Mouse (Mus musculus) c-Kit-positive CD71-positive TER-119-positive erythroid progenitor cells, embryonic 14.5 days (primary cell): Measurements from ENCODE around the gene Rhobtb3.
A peak's percentile ranks its signal among the peaks of the same experiment; 100 is the strongest.

Experiments used
- DNase-seq: peaks from one replicate; pipeline ENCODE4 v3.0.0-alpha.2; 2013; ENCODE audit warnings: low spot score

The Rhobtb3 gene

DNA sequence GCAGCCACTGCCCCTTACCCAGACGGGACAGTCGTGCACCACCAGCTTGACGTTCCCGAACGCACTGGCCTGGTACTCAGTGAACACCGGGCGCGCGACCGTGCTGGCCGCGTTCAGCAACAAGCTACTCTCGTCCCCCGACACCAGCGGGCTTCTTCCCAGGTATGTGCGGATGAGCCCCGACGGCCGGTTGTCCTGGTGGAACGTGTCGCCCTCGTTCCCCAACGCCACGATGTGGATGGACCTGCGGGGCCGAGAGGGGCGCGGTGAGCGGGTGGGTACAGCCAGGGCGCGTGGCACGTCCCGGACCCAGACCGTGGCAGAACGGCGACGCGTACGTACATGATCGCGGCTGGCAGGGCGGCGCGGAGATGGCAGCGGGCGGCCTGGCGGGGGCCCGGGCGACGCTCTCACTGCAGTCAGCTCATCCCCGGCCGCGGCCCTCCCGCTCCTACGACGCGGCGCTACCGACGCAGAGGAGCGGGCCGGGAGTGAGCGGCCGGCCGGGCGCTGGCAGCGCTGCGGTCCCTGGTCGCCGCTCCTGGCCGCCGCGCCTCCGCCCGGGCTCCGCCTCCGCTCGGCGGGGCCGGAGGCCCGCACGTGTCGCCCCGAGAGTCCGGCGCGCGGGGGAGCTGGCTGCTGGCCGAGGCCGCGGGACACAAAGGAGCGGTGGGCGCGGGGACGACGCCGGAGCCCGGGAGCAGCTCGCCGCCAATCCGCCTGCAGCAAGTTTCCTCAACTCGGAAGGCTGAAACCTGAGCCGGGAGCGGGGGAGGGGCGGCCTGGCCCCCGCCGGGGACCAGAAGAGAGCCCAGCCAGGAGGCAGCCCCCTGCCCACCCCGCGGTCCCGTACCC is at the start of gene Rhobtb3:
Gene Rhobtb3, minus strand, starts transcription at position 737 of the 855 bp plus-strand sequence.
- peak; percentile 60 for DNase-seq

- DNase-seq, result no peak
Observed at GRCm38 (mm10) chr13:75992169-75993028, 48.7 kb upstream of the Rhobtb3 start.

DNA sequence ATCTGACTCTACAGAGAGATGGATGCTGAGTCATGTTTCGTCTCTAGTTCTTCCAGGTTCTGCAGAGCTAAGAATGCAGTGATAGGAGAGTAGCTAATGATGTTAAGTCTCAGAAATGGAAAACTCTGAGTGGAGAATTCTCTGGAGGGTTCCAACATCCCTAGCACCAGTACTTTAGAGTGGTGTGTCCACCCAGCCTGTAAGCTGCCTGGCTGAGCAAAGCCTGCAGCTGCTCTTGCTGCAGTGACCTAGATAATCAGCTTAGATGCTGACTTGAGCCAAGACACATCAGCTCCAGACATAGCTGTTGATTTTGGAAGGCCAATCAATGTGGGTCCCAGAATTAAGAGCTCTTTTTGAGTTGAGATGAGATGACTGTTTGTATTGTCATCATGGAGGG is 44.4 kb upstream of the Rhobtb3 start:
- no peak for DNase-seq

DNA sequence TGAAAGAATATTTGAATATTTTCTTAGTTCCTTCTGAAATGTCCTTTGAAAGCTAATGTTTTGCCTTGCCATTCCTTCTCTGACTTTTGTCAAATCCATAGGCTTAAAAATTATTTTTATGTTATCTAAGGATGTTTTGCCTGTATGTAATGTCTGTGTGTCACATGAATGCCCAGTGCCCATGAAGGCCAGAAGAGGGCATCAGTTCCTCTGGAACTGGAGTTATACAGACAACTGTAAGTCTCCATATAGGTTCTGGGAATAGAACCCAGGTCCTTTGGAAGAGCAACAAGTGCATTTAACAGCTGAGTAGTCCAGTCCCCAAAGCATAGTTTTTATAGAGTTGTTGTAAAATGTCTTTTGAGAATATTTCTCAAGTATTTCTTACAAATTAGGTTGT is 38.2 kb upstream of the Rhobtb3 start:
- peak; percentile 19 for DNase-seq

- DNase-seq, result no peak
Observed at GRCm38 (mm10) chr13:75976649-75977048, 32.9 kb upstream of the Rhobtb3 start.

DNA sequence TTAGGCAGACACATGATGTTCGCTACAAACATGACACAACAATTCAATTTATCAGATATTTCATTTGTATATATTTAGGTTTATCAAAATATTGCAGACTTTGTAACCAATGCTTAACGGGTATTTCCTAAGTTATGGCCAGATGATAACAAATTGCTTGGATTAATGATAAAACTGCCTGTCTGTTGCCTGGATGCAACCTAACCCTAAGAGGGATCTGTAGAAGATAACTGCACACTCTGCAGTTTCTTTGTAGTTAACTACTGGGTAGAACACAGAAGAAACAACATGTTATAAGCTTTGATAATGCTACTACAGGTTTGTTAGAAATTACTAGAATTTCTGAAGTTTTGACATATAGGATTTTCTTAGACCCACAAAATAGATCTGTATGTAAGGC is 32.5 kb upstream of the Rhobtb3 start:
- DNase-seq, result no peak

DNA sequence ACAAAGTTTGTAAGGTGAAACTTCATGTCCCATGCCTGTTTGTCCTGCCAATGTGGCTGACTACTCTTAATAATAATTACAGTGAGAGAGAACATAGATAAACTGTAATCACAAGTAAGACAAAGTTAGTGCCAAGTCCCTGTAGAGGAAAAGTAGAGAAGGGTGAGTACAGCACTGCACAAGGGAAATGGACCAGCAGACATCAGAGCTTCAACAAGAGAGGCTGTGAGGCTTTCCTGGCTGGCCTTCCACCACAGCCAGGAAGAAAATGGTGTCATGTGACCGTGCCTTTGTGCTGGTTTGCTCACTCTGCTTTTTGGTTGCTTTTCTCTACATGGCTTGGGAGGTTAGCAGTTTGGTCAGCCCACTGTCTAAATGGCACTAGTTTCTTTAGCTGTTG is 31.9 kb upstream of the Rhobtb3 start:
- DNase-seq, result no peak

GRCm38 (mm10) chr13:75974481-75974880 is 30.8 kb upstream of the Rhobtb3 start:
- DNase-seq, result no peak

- no peak for DNase-seq
Observed at GRCm38 (mm10) chr13:75966850-75967249, 23.1 kb upstream of the Rhobtb3 start, which contains the start of gene Spata9. Gene Spata9 (plus strand): TSS chr13:75967150.

DNA sequence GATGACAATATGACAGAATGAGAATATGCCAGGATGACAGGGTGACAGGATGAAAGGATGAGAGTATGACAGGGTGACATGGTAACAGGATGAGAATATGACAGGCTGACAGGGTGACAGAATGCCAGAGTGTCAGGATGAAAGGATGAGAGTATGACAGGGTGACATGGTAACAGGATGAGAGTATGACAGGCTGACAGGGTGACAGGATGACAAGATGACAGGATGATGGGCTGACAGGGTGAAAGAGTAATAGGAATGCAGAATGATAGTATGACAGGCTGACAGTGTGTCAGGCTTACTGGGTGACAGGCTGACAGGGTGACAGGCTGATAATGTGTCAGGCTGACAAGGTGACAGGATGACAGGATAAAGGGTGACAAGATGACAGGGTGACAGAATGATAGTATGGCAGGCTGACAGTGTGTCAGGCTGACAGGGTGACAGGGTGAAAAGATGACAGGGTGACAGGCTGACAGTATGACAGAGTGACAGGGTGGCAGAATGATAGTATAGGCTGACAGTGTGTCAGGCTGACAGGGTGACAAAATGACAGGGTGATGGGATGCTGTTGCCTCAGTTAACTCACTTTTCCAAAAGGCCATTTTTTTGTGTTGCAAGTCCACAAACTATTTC is 11.8 kb upstream of the Rhobtb3 start:
- no peak for DNase-seq

- DNase-seq, result no peak
Observed at GRCm38 (mm10) chr13:75950295-75950694, 6.6 kb upstream of the Rhobtb3 start.

GRCm38 (mm10) chr13:75944044-75944820 is 507 bp upstream of the Rhobtb3 start:
- no peak for DNase-seq

DNA sequence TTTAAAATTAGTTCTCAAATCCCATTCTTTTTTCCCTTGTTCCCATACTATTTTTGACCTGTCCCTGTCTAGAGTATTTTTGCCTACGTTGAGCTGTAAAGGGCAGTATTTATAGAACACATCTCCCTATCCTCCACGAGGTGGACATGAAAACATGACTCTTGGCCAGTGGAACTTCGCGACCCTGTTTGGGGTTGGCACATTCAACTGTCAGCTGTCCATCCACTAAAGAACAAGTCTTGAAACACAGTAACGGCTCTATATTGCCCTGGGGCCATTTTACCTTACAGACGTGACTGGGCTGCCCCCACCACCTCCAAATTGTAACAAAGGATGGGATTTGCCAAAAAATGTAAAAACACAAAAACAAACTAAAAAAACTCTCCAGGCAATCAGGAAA is 994 bp downstream of the Rhobtb3 start:
- no peak for DNase-seq

DNA sequence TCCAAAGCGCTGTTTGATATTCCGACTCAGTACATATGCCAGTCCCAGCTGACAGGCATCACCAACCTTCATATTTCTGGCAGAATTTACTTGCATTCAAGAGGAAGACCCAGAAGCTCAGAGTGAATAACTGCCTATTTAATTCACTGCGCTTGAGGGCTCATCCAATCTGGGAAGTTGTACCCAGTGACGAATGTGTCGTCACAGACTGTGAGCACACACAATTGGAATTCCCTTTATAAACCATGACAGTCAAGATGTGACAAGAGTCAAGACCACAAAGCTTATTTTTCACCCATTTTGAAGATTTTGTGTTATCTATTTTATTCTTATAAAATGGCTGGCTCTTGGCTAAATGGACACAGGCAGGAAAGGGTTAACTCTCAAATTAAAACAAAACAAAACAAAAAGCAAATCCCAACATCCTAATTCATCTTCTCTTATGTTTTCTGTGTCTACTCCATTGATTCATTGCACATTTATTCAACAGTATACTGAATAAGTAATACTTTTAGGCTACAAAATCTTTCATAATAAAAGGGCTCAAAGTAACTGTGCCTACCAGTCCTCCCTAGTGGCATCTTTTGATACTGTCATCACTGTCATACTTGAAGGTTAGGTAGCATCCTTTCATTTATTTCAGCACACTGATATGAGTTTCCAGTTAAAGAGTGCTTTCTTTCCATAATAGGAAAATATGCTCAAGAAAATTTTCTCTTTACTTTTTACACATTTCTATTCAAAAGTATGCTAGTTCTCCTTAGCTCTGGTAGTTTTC is 2.0 kb downstream of the Rhobtb3 start:
- DNase-seq, result no peak

DNA sequence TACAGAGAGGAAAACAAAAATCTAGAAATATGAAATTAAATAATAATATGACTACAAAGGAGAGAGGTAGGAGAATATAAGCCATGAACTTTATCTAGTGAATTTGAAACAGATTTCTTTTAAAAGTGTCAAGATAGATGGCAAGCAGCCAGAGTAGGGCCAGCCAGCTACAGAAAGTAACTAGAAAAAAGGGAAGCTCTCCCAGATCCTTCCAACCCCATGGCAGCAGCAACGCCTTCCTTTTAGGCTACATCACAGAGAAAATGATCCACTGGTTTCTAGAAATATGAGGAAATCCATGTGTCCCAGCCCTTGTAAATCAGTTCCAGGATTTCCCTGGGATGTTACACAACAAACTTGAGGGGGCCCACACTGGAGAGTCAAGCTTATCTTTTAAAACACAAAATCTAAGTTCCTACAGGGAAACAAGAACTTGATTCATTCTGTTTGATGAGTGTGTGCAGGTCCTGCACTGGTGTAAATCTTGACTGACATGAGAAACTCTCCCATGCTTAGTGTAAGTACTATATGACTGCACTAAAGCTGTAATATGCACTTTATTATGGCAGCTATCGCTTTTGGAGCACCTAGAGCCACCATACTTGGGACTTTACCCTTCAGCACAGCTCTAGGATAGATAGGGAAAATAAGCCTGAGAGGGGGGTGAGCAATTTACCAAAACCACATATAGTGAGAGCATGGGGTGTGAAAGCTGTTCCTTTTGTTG is 2.8 kb downstream of the Rhobtb3 start:
- DNase-seq, result no peak

GRCm38 (mm10) chr13:75938866-75939265 is 4.9 kb downstream of the Rhobtb3 start:
- no peak for DNase-seq

- DNase-seq, result no peak
Observed at GRCm38 (mm10) chr13:75933287-75933686, 10.4 kb downstream of the Rhobtb3 start.

DNA sequence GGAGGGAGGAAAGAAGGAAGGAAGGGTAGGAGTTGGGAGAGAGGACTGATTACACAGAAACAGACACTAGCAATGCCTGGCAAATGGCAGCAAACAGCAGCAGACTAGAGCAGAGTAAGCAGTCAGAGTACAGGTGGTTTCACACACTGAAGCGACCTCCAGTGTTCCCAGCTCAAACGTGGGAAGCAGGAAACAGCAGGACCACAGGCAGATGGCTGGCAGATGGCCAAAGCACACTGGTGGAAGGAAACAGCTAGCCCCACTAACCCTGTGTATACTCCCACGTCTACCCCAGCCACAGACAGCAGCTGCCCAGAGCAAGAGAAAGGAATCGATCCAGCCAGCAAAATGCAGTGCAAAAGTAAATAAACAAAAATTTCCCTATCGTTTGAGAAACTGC is 12.7 kb downstream of the Rhobtb3 start:
- DNase-seq, result no peak

GRCm38 (mm10) chr13:75930660-75931059 is 13.1 kb downstream of the Rhobtb3 start:
- no peak for DNase-seq

DNA sequence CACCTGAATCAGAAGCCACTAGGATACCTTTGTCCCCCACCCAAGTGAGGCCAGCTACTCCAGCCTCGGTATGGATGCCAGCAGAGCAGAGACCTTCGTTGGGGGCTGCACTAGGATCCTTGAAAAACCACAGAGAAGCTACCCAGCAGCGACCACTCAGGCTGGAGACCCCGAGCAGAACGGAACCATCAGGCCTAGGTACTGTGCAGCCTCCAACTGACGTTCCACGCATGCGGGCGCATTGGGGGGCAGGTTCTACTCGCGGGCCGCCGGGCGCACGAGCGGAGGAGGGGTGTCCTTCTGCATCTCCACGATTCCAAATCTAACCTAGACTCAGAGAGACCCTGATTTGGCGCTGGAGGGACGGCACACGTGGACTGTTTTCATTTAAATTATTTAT is 13.7 kb downstream of the Rhobtb3 start:
- no peak for DNase-seq
